Mouse (Mus musculus) ES-Bruce4 (cell line): ENCODE measurements around the gene Dpep3. TPM values are rescaled to one million over a fixed set of nuclear protein-coding genes. Genes with fewer than 3 reads are reported as not detected.
A peak's percentile ranks its signal among the peaks of the same experiment; 100 is the strongest.
"Not testable (repeated sequence)": the region's sequence is repeated elsewhere in the genome, so short reads cannot be mapped to it uniquely, and the experiment has no call there.

Experiments used
- H3K27ac ChIP-seq: 2 replicates; pipeline ENCODE4 v1.5.1; 2012; ENCODE audit warnings: low read length, inconsistent platforms; ENCODE audit not compliant: insufficient read depth
- H3K27me3 ChIP-seq: 2 replicates; pipeline ENCODE4 v1.6.1; 2012; ENCODE audit warnings: mild to moderate bottlenecking, low read length, inconsistent platforms; ENCODE audit not compliant: control insufficient read depth, poor library complexity, insufficient read depth, severe bottlenecking
- H3K36me3 ChIP-seq: 2 replicates; pipeline ENCODE4 v1.6.1; 2012; ENCODE audit warnings: inconsistent platforms, mild to moderate bottlenecking, low read length, moderate library complexity; ENCODE audit not compliant: control insufficient read depth, poor library complexity, insufficient read depth, severe bottlenecking
- H3K4me1 ChIP-seq: one replicate; pipeline ENCODE4 v1.8.1; 2011; ENCODE audit warnings: low read length; ENCODE audit not compliant: control insufficient read depth, insufficient read depth
- H3K4me3 ChIP-seq: 2 replicates; pipeline ENCODE4 v1.5.1; 2011; ENCODE audit warnings: low read depth, mild to moderate bottlenecking, low read length
- H3K9ac ChIP-seq: 2 replicates; pipeline ENCODE4 v1.6.1; 2012; ENCODE audit warnings: low read depth, mild to moderate bottlenecking, inconsistent platforms; ENCODE audit not compliant: poor library complexity, severe bottlenecking
- H3K9me3 ChIP-seq: replicated peaks from 2 replicates; pipeline ENCODE4 v1.6.1; 2012; ENCODE audit warnings: mild to moderate bottlenecking, low read length, inconsistent platforms; ENCODE audit not compliant: control insufficient read depth, poor library complexity, insufficient read depth, severe bottlenecking
- CTCF ChIP-seq: IDR thresholded peaks from one replicate; pipeline ENCODE4 v1.8.1; 2011; ENCODE audit warnings: low read depth, low read length
- EP300 ChIP-seq: IDR thresholded peaks from 2 replicates; pipeline ENCODE4 v1.6.1; 2011; ENCODE audit warnings: low read depth, low read length; ENCODE audit not compliant: insufficient read depth
- POLR2A ChIP-seq: IDR thresholded peaks from one replicate; pipeline ENCODE4 v1.8.1; 2011; ENCODE audit warnings: low read length; ENCODE audit not compliant: insufficient read depth
- polyA plus RNA-seq: library from polyadenylated mRNA; stranded (reverse); fragments of >200 nt; gene quantifications from 2 replicates; pipeline ENCODE4 v1.2.4, GENCODE M21; 2011; ENCODE audit warnings: low read depth; ENCODE audit not compliant: missing spikeins, insufficient read depth, insufficient read length

Dpep3 gene
- polyA plus RNA-seq, 1 experiment = 0.48 TPM

- no peak overlapping the region for H3K9ac ChIP-seq
Observed at GRCm38 (mm10) chr8:105991546-105991945, 12.3 kb upstream of the Dpep3 start.

DNA sequence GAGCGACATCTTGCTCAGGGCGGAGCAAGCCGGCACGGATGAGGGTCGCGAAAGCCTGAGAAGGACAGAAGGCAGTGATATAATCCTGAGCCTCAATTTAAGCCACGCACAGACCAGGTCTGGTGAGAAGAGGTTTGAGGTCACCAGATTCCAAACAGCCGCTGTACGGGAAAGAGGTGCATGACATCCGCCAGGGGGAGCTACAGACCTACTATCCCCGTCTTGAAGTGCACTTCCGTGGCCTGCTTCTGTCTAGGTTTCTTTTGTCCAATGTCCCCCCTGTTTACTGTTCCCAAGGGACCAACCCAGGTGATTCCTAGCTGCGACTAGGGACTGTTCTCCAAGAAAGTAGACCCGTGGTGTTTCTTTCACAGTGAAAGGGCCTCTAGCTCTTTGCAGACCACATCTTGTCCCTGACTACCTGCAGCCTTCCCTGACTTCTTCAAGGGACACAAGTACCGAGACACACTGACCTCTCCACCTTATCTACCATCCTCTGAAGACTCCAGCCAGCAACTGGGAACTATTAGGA, 11.7 kb upstream of the Dpep3 start, which contains the start of gene Dus2:
TSS of gene Dus2 (plus strand) at position 482 of the 532 bp plus-strand sequence.
- H3K9me3 ChIP-seq = no peaks in the 10 kb centered on the region
- H3K4me1 ChIP-seq = no peaks in the 10 kb centered on the region
- no peak within 1 kb of the TSS for H3K27ac ChIP-seq
- H3K4me3 ChIP-seq = no peak within 1 kb of the TSS
- no peak within 1 kb of the TSS for H3K9ac ChIP-seq
- no peak for TF ChIP-seq POLR2A
- peak; percentile 95 for TF ChIP-seq CTCF
- no peak for TF ChIP-seq EP300
- no peaks in the 10 kb centered on the region for H3K36me3 ChIP-seq
- no peaks in the 10 kb centered on the region for H3K27me3 ChIP-seq

More at GRCm38 (mm10) chr8:105991546-105991945, 12.3 kb upstream of the Dpep3 start:
- Histone ChIP-seq H3K27me3 (no peaks in the 10 kb centered on the region), H3K36me3 (no peaks in the 10 kb centered on the region), H3K4me1 (no peaks in the 10 kb centered on the region), H3K27ac (no peak overlapping the region), H3K4me3 (no peak overlapping the region), H3K9me3 (no peaks in the 10 kb centered on the region)
- TF ChIP-seq EP300 = no peak
- no peak for TF ChIP-seq POLR2A
- no peak for TF ChIP-seq CTCF

- Histone ChIP-seq H3K27ac (no peak overlapping the region), H3K4me3 (no peak overlapping the region), H3K27me3 (no peaks in the 10 kb centered on the region), H3K9me3 (no peaks in the 10 kb centered on the region), H3K9ac (no peak overlapping the region), H3K4me1 (no peaks in the 10 kb centered on the region), H3K36me3 (no peaks in the 10 kb centered on the region)
- TF ChIP-seq POLR2A (no peak), CTCF (no peak), EP300 (no peak)
Observed at GRCm38 (mm10) chr8:105988546-105988945, 9.3 kb upstream of the Dpep3 start.

DNA sequence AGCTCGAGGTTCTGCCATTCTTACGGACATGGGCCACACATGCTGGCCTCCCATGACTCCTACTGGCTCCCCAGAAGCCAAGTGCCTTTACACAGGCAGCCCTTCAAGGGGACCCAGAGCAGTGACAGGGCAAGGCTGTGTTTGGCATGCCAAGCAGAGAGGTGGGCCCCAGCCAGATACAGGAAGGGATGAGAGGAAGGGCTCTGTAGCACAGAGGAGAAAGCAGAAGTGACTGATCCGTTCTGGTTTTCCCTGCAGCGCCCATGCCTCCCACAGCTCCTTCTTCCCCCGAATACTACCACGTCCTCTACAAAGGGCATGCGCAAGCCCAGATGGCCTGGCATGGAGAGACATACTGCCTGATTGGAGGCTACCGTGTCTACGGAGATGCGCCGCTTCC, 4.2 kb upstream of the Dpep3 start:
- not testable (repeated sequence) for H3K4me1 ChIP-seq, H3K4me3 ChIP-seq, H3K9me3 ChIP-seq, H3K9ac ChIP-seq, H3K27me3 ChIP-seq, H3K27ac ChIP-seq, H3K36me3 ChIP-seq

- H3K27me3 ChIP-seq = no peaks in the 10 kb centered on the region
Observed at GRCm38 (mm10) chr8:105981146-105981545, 1.9 kb upstream of the Dpep3 start.

GRCm38 (mm10) chr8:105975363-105975762, 3.9 kb downstream of the Dpep3 start:
- Histone ChIP-seq H3K9ac (no peak overlapping the region), H3K4me3 (no peak overlapping the region), H3K4me1 (peaks cover 9% of the 10 kb centered on the region), H3K36me3 (no peaks in the 10 kb centered on the region; the same call in 1 of the 2 replicates), H3K27me3 (no peaks in the 10 kb centered on the region), H3K27ac (no peak overlapping the region), H3K9me3 (peaks cover 6% of the 10 kb centered on the region; the same call in 1 of the 2 replicates)
- TF ChIP-seq POLR2A (no peak), CTCF (peak; percentile 42)

More at GRCm38 (mm10) chr8:105981146-105981545, 1.9 kb upstream of the Dpep3 start:
- Histone ChIP-seq H3K36me3 (no peaks in the 10 kb centered on the region), H3K9ac (no peak overlapping the region), H3K9me3 (peaks cover 6% of the 10 kb centered on the region; the same call in 1 of the 2 replicates), H3K27ac (no peak overlapping the region), H3K4me3 (no peak overlapping the region), H3K4me1 (no peaks in the 10 kb centered on the region)
- TF ChIP-seq EP300 = no peak
- TF ChIP-seq POLR2A = no peak
- TF ChIP-seq CTCF = no peak
